Mouse (Mus musculus): ENCODE data around the gene Myo10.

Myo10 gene

GRCm38 (mm10) chr15:25723281-25724113, 101.2 kb downstream of the Myo10 start:
- no peak for DNase-seq (ENCODE audit: low spot score)

DNA sequence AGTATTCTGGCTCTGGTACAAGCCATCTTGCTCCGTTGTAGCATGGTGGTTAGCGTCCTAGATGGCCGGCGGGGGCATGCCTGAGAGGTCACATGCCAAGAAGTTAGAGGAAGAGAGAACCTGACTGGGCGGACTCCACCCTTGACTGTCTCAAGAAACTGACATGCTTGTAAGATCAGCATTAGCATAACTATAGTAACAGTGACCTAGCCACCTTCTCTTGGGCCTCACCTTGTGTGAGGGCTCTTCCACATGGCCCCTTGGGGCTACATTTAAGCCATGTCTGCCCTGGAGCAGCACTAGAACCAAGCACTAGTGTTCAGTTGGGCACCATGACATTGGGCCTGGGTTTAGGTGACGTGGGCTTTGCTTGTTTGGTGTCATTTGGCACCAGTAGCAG, 102.2 kb downstream of the Myo10 start:
- DNase-seq (ENCODE audit: low spot score) = no peak

GRCm38 (mm10) chr15:25726814-25727213, 104.5 kb downstream of the Myo10 start:
- DNase-seq (ENCODE audit: low spot score) = no peak

DNA sequence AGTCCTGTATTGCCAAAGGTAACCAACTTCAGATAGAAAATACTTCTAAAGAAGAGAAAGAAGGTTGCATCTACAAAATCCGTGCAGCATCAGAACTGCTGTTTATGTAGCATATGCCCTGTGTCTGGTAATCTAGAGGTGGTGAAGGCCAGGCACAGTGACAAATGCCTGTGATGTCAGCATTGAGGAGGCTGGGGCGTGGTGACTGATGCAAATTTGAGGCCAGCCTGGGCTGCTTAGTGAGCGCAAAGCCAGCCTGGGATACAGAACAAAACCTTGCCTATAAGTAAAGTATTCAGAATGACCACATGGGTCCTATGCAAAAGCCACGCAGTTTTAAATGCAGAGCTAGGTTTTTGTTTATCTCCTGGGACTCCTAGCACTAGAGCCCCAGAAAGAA, 106.2 kb downstream of the Myo10 start:
- DNase-seq (ENCODE audit: low spot score) = no peak

- DNase-seq (ENCODE audit: low spot score) = no peak
Observed at GRCm38 (mm10) chr15:25731053-25731452, 108.7 kb downstream of the Myo10 start.

DNA sequence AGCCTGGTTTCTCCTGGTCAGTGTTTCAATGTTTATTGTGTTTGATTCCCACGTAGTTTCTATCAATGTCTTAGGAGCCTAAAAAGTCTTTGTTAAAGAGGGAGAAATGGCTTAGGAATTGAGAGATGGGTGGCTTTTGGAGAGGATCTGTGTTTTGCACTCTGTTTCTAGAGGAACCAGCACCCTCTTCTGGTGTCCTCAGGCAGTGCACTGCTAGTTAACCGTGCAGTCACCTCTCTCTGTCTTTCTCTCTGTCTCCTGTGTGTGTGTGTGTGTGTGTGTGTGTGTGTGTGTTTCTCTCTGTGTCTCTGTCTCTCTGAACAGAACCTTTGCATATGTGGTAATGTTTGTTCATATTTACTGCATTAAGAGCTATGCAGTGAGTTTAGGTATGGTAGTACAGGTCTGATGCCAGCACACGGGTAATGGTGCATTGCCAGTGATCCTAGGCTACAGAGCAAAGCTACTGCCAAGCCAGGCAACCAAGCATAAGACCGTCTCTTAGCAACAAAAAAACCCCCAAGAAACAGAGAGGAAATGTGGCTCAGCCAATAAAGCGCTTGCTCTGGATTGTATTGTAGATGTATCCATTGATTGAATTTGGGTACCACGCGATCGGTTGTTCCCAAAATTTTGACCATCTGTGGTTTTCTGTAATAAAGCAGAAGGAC, 110.6 kb downstream of the Myo10 start:
- no peak for DNase-seq (ENCODE audit: low spot score)

- DNase-seq (ENCODE audit: low spot score) = no peak
Observed at GRCm38 (mm10) chr15:25733739-25734430, 111.6 kb downstream of the Myo10 start.

GRCm38 (mm10) chr15:25736531-25736930, 114.2 kb downstream of the Myo10 start:
- no peak for DNase-seq (ENCODE audit: low spot score)

- no peak for DNase-seq (ENCODE audit: low spot score)
Observed at GRCm38 (mm10) chr15:25740271-25740670, 117.9 kb downstream of the Myo10 start.

DNA sequence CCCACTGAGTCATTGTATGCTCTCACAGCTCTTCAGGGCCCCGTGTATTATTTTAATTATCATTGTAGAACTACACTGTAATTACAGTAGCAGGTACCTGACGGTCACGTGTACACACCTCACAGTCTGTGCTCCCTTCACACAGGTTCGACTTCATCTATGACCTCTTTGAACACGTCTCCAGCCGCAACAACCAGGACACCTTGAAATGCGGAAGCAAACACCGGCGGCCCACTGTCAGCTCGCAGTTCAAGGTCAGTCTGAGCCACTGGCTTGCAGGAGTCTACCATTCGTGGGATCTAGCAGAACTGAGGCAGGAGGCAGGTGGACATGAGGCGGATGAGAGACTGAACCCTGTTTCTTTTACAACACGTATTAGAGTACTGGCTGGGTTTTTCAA, 119.9 kb downstream of the Myo10 start:
- DNase-seq (ENCODE audit: low spot score) = no peak

DNA sequence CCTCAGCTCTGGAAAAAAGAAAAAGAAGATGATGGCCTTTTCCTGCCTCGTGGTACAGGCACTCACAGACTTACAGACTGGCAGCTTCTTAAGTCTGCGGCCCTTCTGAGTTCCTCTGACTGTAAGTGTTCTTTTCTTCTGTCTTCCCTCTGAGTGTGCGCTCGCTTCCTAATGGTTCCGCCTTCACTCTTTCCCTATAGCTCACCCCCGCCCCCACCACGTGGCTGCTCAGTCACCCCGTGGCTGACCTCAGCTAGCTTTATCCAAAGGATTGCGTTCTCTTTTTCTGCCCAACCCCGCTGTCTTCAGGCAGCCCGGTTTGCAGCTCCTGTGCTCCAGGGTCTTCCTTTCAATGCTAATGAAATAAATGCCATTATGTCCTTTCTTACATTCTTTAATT, 129.2 kb downstream of the Myo10 start:
- DNase-seq (ENCODE audit: low spot score) = no peak

DNA sequence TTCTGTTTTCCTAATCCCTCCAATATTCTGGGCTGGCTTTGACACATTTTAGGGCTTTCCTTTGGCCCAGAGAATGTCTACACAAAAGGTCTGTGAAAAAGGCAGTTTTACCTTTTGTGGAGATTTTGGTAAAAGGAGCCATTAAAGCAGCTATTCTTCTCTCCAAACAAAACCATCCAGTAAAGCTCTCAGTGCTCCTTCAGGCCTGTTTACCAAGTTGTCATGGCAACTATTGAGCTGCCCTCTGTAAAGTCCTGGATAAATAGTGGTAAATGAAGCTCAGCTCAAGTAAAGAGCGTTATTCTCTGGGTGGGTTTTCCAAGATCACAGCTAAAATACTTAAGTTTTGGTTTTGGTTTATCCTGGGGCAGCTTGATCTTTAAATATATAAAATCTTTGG, 130.3 kb downstream of the Myo10 start:
- DNase-seq (ENCODE audit: low spot score) = no peak

DNA sequence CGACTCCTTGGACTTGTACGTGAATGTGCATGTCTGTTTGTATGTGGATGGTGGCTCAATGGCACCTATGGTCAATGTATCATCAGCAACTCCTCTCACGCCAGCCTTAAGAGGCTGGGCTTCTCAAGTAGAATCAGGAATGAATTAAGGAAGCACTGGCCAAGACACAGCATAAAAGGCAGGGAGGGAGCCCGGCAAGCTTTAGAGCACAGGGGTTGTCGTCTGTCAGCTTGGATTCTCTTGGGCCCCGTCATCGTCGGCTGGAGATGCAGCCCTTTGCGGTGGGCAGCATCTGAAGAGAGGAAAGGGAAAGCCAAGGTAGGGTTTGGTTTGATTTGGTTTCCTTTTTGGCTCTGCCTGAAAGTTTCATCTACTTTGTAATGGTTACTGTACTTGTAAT, 130.7 kb downstream of the Myo10 start:
- DNase-seq (ENCODE audit: low spot score) = no peak

- DNase-seq (ENCODE audit: low spot score) = no peak
Observed at GRCm38 (mm10) chr15:25753878-25754277, 131.6 kb downstream of the Myo10 start.

DNA sequence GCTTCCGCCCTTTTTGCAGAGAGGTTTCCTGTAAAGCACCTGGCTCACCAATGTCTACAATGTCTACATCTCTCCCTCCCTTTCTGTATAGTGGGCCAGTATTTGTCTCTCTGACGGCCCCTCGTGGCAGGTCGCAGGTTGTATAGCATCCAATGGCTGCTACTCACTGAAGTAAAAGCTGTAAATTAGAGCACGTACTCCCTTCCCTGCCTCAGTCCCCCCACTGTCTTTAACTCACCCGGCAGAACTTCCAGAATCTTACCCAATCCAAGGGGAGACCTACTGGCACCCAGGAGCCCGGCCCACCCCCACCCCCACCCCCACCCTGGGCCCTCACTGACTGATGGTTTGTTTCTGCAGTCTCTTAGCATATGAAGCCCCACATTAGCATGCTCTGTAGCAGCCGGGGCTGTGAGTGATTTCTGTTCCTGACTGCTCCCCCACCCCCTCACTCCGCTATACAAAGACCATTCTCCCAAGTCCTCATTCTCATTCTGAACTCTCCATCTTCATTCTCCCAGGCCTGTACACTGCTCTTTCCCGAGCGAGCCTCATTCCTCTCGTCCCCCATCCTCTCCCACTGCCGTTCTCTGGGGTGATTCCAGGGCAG, 132.1 kb downstream of the Myo10 start:
- DNase-seq (ENCODE audit: low spot score) = no peak

DNA sequence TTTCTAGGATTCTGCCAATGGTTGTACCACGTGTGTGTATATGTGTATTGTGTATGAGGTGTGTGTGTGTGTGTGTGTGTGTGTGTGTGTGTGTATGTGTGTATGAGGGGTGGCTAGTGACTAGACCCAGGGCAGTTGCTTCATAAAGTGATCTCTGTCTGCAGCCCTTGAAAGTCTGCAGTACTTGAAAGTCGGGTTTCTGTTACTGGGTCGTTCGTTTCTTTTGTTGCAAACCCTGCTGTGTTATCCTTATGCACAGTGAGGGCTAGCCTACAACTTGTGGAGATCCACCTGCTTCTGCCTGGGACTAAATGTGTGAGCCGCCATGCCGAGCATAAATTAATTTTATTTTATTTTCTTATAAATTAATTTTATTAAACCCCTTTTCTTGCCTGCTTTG, 133.2 kb downstream of the Myo10 start:
- no peak for DNase-seq (ENCODE audit: low spot score)

DNA sequence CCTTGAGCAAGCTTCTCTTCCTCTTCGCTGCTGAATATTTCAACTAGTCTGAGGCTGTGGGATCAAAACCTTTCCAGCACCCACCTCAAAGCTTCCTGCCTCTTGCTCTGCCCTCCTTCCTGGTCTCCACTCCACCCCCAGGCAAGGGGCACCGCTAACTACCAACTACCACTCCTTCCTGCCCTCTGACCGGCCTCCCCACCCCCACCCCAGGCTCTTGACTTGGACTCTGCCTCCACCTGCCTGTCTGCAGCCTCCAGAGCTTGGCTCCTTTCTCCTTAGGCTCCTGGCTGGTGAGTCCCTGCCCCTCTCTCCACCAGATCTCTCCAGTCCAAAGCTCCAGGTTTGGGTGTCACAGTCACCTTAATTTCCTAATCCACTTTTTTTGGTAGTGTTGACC, 133.7 kb downstream of the Myo10 start:
- no peak for DNase-seq (ENCODE audit: low spot score)

GRCm38 (mm10) chr15:25758037-25758436, 135.7 kb downstream of the Myo10 start:
- no peak for DNase-seq (ENCODE audit: low spot score)

DNA sequence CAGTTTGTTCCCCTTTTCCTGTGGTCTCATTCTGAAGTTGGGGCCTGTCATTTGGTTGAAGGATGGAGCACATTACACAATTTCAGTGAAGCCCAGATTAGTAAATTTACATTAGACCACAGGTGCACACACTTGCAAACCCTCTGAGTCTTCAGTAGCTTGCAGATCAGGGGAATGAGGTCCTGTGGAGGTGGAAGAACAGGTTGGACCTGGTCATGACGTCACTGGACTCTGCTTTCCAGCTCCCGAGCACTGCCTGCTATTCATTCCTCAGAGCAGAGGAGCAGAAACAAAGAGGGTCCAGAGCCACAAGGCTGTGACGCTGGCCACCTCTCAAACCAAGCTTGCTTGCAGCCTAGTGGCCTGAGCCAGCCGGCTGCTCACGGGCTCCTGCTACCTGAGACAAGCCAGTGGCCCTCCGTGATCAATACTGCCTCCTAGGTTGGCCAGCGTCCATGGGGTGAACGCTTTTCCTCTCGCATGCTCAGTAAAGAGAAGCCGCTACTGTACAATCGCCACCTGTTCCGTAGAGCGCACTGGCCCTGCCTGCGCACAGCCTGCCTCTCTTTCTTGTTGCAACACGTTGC, 136.3 kb downstream of the Myo10 start:
- no peak for DNase-seq (ENCODE audit: low spot score)

DNA sequence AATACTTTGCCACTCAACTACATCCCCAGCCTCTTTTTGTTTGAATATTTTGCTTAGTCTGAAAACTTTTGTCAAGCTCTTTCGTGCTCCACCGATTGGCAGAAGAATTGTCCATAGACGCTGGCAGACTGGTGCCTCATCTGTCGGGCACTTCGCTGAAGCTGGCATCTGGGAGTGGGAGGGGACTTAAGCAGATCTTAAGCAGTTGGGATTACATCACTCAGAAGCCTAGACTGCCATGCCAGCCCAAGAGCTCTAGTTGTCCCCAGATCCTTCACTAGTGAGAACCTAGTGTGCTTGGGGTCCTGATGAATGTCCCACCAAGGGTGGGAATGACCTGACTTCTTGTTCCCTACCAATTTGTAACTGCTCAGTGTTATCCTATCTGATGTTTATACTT, 138.0 kb downstream of the Myo10 start:
- DNase-seq (ENCODE audit: low spot score) = no peak

GRCm38 (mm10) chr15:25761049-25761448, 138.7 kb downstream of the Myo10 start:
- no peak for DNase-seq (ENCODE audit: low spot score)

DNA sequence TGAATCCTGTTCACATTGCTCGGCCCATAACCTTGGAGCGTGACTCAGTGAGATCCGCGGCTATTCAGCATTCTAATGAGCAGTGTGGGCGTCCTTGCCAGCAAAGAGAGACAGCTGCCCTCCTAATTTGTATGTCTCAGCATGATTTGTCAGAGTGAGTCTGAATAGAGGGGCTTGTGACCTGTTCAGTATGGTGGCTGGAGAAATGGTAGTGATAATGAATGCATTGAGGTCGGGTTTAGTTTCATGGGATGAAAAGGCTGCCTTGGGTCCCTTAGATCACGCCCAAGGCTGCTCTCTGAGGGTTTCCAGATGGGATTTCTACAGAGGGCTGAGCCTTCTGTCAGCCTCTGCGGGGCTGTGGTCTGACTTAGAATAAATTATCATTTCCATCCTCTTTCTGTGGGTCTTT, 139.5 kb downstream of the Myo10 start:
- no peak for DNase-seq (ENCODE audit: low spot score)

All from testis, postnatal 14 days (tissue).